Mouse (Mus musculus): ENCODE measurements around the gene Rpl27a.

Gene Rpl27a

GRCm38 (mm10) chr7:109566327-109566726 lies 47.4 kb downstream of the Rpl27a start:
- no peak for DNase-seq

- DNase-seq, result no peak
Observed at GRCm38 (mm10) chr7:109566841-109567768, 48.2 kb downstream of the Rpl27a start.

GRCm38 (mm10) chr7:109568391-109568892 lies 49.5 kb downstream of the Rpl27a start:
- DNase-seq, result no peak
